Mouse (Mus musculus) embryonic stem cell, embryonic (primary cell): Measurements from ENCODE around the gene Cirbp.

ENCODE experiments used
- CTCF ChIA-PET, 4 experiments: fragments of 300-600 bp in 2 of 4; fragments of 350-600 bp in 2 of 4; sonication (Branson Sonifier 250); formaldehyde crosslinking; loops; one replicate each; lab custom pipeline; 2022; ENCODE audit warnings: inconsistent platforms in 2 of 4; lab: Charles Lee
- POLR2A ChIA-PET, 4 experiments: fragments of 300-600 bp in 2 of 4; fragments of 350-600 bp in 2 of 4; sonication (Branson Sonifier 250); formaldehyde crosslinking; loops; one replicate each; lab custom pipeline; 2022; ENCODE audit warnings: antibody characterized with exemption in 4 of 4, inconsistent platforms in 1 of 4; lab: Charles Lee

The Cirbp gene

GRCm38 (mm10) chr10:80161522-80162242 is 4.1 kb upstream of the Cirbp start:
- POLR2A ChIA-PET = interaction anchor here in 3 of 4 experiments (0.6 to 16.3 kb wide), 22 partner anchors 8 to 308 kb away, joined by 3 to 321 read pairs (median 4); partner anchors contain the start of genes Midn (in 3 of the 3), 1600002K03Rik (in 2 of the 3), Ptbp1 (in 2 of the 3) and Cbarp (in 1 of the 3)

GRCm38 (mm10) chr10:80162243-80162608 is 3.6 kb upstream of the Cirbp start:
- POLR2A ChIA-PET = interaction anchor here in 3 of 4 experiments (0.6 to 16.3 kb wide), 16 partner anchors 7 to 308 kb away, joined by 3 to 321 read pairs (median 4); partner anchors contain the start of genes Midn (in 3 of the 3), 1600002K03Rik (in 2 of the 3), Ptbp1 (in 2 of the 3) and Cirbp (in 1 of the 3)
- CTCF ChIA-PET = interaction anchor here in 2 of 4 experiments (0.9 to 3.5 kb wide), 3 partner anchors 13 to 19 kb away, joined by 3 to 19 read pairs (median 3); no protein-coding TSS in a partner anchor

More at GRCm38 (mm10) chr10:80161522-80162242, 4.1 kb upstream of the Cirbp start:
- CTCF ChIA-PET = interaction anchor here in 3 of 4 experiments (0.6 to 3.5 kb wide), 5 partner anchors 13 to 576 kb away, joined by 3 to 19 read pairs (median 4); no protein-coding TSS in a partner anchor

GRCm38 (mm10) chr10:80162716-80163299 is 3.0 kb upstream of the Cirbp start:
- ChIA-PET POLR2A (interaction anchor here in 3 of 4 experiments (0.6 to 16.3 kb wide), 5 partner anchors 10 to 322 kb away, joined by 3 to 321 read pairs (median 4); partner anchors contain the start of genes Midn (in 3 of the 3) and 1600002K03Rik (in 1 of the 3)), CTCF (interaction anchor here in 3 of 4 experiments (1.0 to 3.2 kb wide), 3 partner anchors 10 to 20 kb away, joined by 3 to 98 read pairs (median 3); partner anchors contain the start of genes 1600002K03Rik (in 1 of the 3) and Midn (in 1 of the 3))

GRCm38 (mm10) chr10:80163721-80164120 is 2.1 kb upstream of the Cirbp start:
- POLR2A ChIA-PET = interaction anchor here in 3 of 4 experiments (0.7 to 16.3 kb wide), 17 partner anchors 7 to 179 kb away, joined by 3 to 321 read pairs (median 6); partner anchors contain the start of genes Midn (in 3 of the 3), 1600002K03Rik (in 2 of the 3), Rps15 (in 2 of the 3) and Gpx4 (in 1 of the 3)
- CTCF ChIA-PET = interaction anchor here (0.6 to 3.2 kb wide), 16 partner anchors 9 to 1409 kb away, joined by 3 to 98 read pairs (median 6); partner anchors contain the start of genes 1600002K03Rik (in 1 of the 4), Med16 (in 1 of the 4), Midn (in 1 of the 4) and Stk11 (in 1 of the 4)

GRCm38 (mm10) chr10:80164161-80164997 is 1.4 kb upstream of the Cirbp start:
- ChIA-PET POLR2A (interaction anchor here in 3 of 4 experiments (0.6 to 16.3 kb wide), 53 partner anchors 8 to 578 kb away, joined by 3 to 321 read pairs (median 4); partner anchors contain the start of genes Midn (in 3 of the 3), Rps15 (in 3 of the 3), 1600002K03Rik (in 2 of the 3) and Cbarp (in 2 of the 3)), CTCF (interaction anchor here (0.5 to 3.2 kb wide), 80 partner anchors 8 to 1408 kb away, joined by 3 to 98 read pairs (median 4); partner anchors contain the start of genes Tmem259 (in 3 of the 4), Wdr18 (in 3 of the 4), Cnn2 (in 2 of the 4) and Midn (in 2 of the 4))

- POLR2A ChIA-PET = interaction anchor here in 3 of 4 experiments (0.6 to 16.3 kb wide), 53 partner anchors 9 to 577 kb away, joined by 3 to 321 read pairs (median 4); partner anchors contain the start of genes Midn (in 3 of the 3), Cbarp (in 2 of the 3), Dazap1 (in 2 of the 3) and Rps15 (in 2 of the 3)
- CTCF ChIA-PET = interaction anchor here (0.5 to 3.2 kb wide), 79 partner anchors 9 to 503 kb away, joined by 3 to 98 read pairs (median 4); partner anchors contain the start of genes Tmem259 (in 3 of the 4), Wdr18 (in 3 of the 4), Cnn2 (in 2 of the 4) and Midn (in 2 of the 4)
Measured at GRCm38 (mm10) chr10:80164998-80165344, 814 bp upstream of the Cirbp start.

- ChIA-PET CTCF (interaction anchor here in 3 of 4 experiments (1.5 to 3.2 kb wide), 17 partner anchors 9 to 240 kb away, joined by 4 to 98 read pairs (median 11); partner anchors contain the start of genes Midn (in 2 of the 3), Cnn2 (in 1 of the 3), Tmem259 (in 1 of the 3) and Wdr18 (in 1 of the 3)), POLR2A (interaction anchor here in 3 of 4 experiments (0.5 to 16.3 kb wide), 32 partner anchors 10 to 373 kb away, joined by 3 to 321 read pairs (median 10); partner anchors contain the start of genes Cbarp (in 2 of the 3), Dazap1 (in 2 of the 3), Mum1 (in 2 of the 3) and Wdr18 (in 2 of the 3))
Measured at GRCm38 (mm10) chr10:80166136-80166535, 351 bp downstream of the Cirbp start.

GRCm38 (mm10) chr10:80167460-80168037 is 1.8 kb downstream of the Cirbp start:
- CTCF ChIA-PET = interaction anchor here (0.5 to 2.4 kb wide), 47 partner anchors 8 to 1579 kb away, joined by 3 to 20 read pairs (median 5); partner anchors contain the start of genes Tmem259 (in 2 of the 4), Wdr18 (in 2 of the 4), Arid3a (in 1 of the 4) and Atp8b3 (in 1 of the 4)
- POLR2A ChIA-PET = interaction anchor here (0.5 to 16.3 kb wide), 353 partner anchors 8 to 1858 kb away, joined by 3 to 321 read pairs (median 5); partner anchors contain the start of genes Midn (in 4 of the 4), Mum1 (in 4 of the 4), Cbarp (in 3 of the 4) and Dazap1 (in 3 of the 4)

GRCm38 (mm10) chr10:80168038-80168661 is 2.4 kb downstream of the Cirbp start:
- ChIA-PET POLR2A (interaction anchor here (0.5 to 16.3 kb wide), 424 partner anchors 8 to 1922 kb away, joined by 3 to 321 read pairs (median 5); partner anchors contain the start of genes Med16 (in 4 of the 4), Midn (in 4 of the 4), Mum1 (in 4 of the 4) and Ptbp1 (in 4 of the 4)), CTCF (interaction anchor here (0.5 to 2.4 kb wide), 43 partner anchors 9 to 1377 kb away, joined by 3 to 20 read pairs (median 5); partner anchors contain the start of genes Tmem259 (in 2 of the 4), Wdr18 (in 2 of the 4), Atp8b3 (in 1 of the 4) and Mum1 (in 1 of the 4))

GRCm38 (mm10) chr10:80169070-80169469 is 3.3 kb downstream of the Cirbp start:
- CTCF ChIA-PET = interaction anchor here in 1 of 4 experiments (0.9 to 2.4 kb wide), 2 partner anchors 16 to 23 kb away, joined by 3 to 19 read pairs; no protein-coding TSS in a partner anchor
- POLR2A ChIA-PET = interaction anchor here (0.7 to 16.3 kb wide), 29 partner anchors 10 to 479 kb away, joined by 3 to 321 read pairs (median 8); partner anchors contain the start of genes Dazap1 (in 2 of the 4), Gamt (in 2 of the 4), Midn (in 2 of the 4) and Csnk1g2 (in 1 of the 4)

GRCm38 (mm10) chr10:80169651-80170050 is 3.9 kb downstream of the Cirbp start:
- CTCF ChIA-PET = interaction anchor here in 1 of 4 experiments (0.7 kb wide), 1 partner anchor 35 kb away, joined by 5 read pairs; no protein-coding TSS in a partner anchor

GRCm38 (mm10) chr10:80170052-80170451 is 4.3 kb downstream of the Cirbp start:
- CTCF ChIA-PET = interaction anchor here (0.5 to 1.3 kb wide), 6 partner anchors 25 to 244 kb away, joined by 3 to 10 read pairs (median 4); partner anchors contain the start of gene Cbarp (in 1 of the 4)
- POLR2A ChIA-PET = interaction anchor here in 2 of 4 experiments (0.7 to 16.3 kb wide), 17 partner anchors 11 to 262 kb away, joined by 3 to 321 read pairs (median 4); partner anchors contain the start of genes Midn (in 2 of the 2), Med16 (in 1 of the 2), Mum1 (in 1 of the 2) and Pcsk4 (in 1 of the 2)

More at GRCm38 (mm10) chr10:80169651-80170050, 3.9 kb downstream of the Cirbp start:
- POLR2A ChIA-PET = interaction anchor here in 3 of 4 experiments (0.7 to 16.3 kb wide), 11 partner anchors 10 to 193 kb away, joined by 3 to 321 read pairs (median 5); partner anchors contain the start of genes Midn (in 1 of the 3), Pcsk4 (in 1 of the 3), Reep6 (in 1 of the 3) and Tmem259 (in 1 of the 3)

GRCm38 (mm10) chr10:80170601-80171021 is 4.8 kb downstream of the Cirbp start:
- ChIA-PET CTCF (interaction anchor here (0.5 to 1.3 kb wide), 9 partner anchors 25 to 244 kb away, joined by 3 to 10 read pairs (median 4); partner anchors contain the start of genes Cbarp (in 1 of the 4), Gamt (in 1 of the 4) and Mum1 (in 1 of the 4)), POLR2A (interaction anchor here in 2 of 4 experiments (0.9 to 16.3 kb wide), 20 partner anchors 10 to 317 kb away, joined by 3 to 321 read pairs (median 4); partner anchors contain the start of genes Midn (in 2 of the 2), Med16 (in 1 of the 2), Mum1 (in 1 of the 2) and Pcsk4 (in 1 of the 2))
